Mouse (Mus musculus) stomach, postnatal 0 days (tissue): ENCODE results near the gene Tdrd5. TPM values are rescaled to one million over a fixed set of nuclear protein-coding genes. Genes with fewer than 3 reads are reported as not detected.

Experiments
- ATAC-seq: fragments of 200-750 bp; cut with Nextera tagmentation; 2 replicates; pipeline ENCODE4 v1.8.0; 2017; ENCODE audit not compliant: low FRiP score, low TSS enrichment
- DNase-seq: peaks from one replicate; pipeline ENCODE4 v3.0.0-alpha.2; 2016; ENCODE audit warnings: low spot score
- H3K27ac ChIP-seq: fragments of 300-500 bp; sonication (generic); replicated peaks from 2 replicates; pipeline ENCODE4 v1.5.1; 2014; ENCODE audit warnings: mild to moderate bottlenecking, control low read depth
- H3K27me3 ChIP-seq: fragments of 300-500 bp; sonication (generic); 2 replicates; pipeline ENCODE4 v1.6.1; 2014; ENCODE audit warnings: low read length; ENCODE audit not compliant: control insufficient read depth, insufficient read depth
- H3K36me3 ChIP-seq: fragments of 300-500 bp; sonication (generic); 2 replicates; pipeline ENCODE4 v1.6.1; 2014; ENCODE audit warnings: low read length, mixed read lengths; ENCODE audit not compliant: control insufficient read depth, insufficient read depth
- H3K4me1 ChIP-seq: fragments of 300-500 bp; sonication (generic); replicated peaks from 2 replicates; pipeline ENCODE4 v1.6.1; 2014; ENCODE audit warnings: antibody characterized with exemption; ENCODE audit not compliant: control insufficient read depth, insufficient read depth
- H3K4me2 ChIP-seq: fragments of 300-500 bp; sonication (generic); replicated peaks from 2 replicates; pipeline ENCODE4 v1.6.1; 2014; ENCODE audit warnings: low read depth, mild to moderate bottlenecking, control low read depth, moderate library complexity
- H3K4me3 ChIP-seq: fragments of 300-500 bp; sonication (generic); 2 replicates; pipeline ENCODE4 v1.5.1; 2014; ENCODE audit warnings: low read depth, low read length, control low read depth
- H3K9ac ChIP-seq: fragments of 300-500 bp; sonication (generic); 2 replicates; pipeline ENCODE4 v1.6.1; 2014; ENCODE audit warnings: mild to moderate bottlenecking, low read length, control low read depth, mixed read lengths
- H3K9me3 ChIP-seq: fragments of 300-500 bp; sonication (generic); 2 replicates; pipeline ENCODE4 v1.6.1; 2016; ENCODE audit warnings: low read length; ENCODE audit not compliant: control insufficient read depth
- CTCF ChIP-seq: IDR thresholded peaks from 2 replicates; pipeline ENCODE4 v1.5.1; 2016; ENCODE audit warnings: antibody characterized with exemption, low read depth, mild to moderate bottlenecking, moderate library complexity
- EP300 ChIP-seq: optimal IDR thresholded peaks from 2 replicates; pipeline ENCODE3; 2016; ENCODE audit warnings: antibody characterized with exemption
- WGBS: fragments of 180-500 bp; shearing (Covaris S2); extraction: QIAGEN DNeasy Blood & Tissue Kit; methylation state at CpG from one replicate; pipeline ENCODE4 v1.1.7; 2014; 5-methylcytosine and 5-hydroxymethylcytosine counted together
- polyA plus RNA-seq: library from polyadenylated mRNA; unstranded; fragments of >200 nt; fragmentation: Nextera tagmentation; extraction: Ambion mirVana; gene quantifications from 2 replicates; pipeline ENCODE4 v1.2.1, GENCODE M21; 2015

Tdrd5 gene
- polyA plus RNA-seq, 1 experiment from 2014 or later: 0.13 TPM

DNA sequence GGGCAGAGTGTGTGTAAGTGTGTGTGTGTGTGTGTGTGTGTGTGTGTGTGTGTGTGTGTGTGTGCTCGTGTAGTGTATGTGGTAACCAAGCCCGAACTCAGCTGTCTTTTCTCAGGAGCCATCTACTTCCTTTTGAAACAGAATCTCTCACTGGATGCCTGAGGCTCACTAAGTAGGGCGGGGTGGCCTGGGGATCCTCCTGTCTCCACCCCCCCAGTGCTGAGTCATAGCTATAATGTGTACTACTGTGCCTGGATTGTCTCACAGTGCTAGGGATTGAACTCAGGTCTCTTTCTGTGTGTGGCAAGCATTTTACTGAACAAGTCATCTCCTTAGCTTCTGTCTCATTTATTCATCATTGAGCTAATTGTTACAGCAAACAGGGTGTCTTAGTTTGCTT is 86.1 kb downstream of the Tdrd5 start:
- Histone ChIP-seq H3K9ac (no peak overlapping the region), H3K9me3 (no peaks in the 10 kb centered on the region), H3K4me1 (0 out of 2 replicates have a peak, but pooled peaks cover 2% of the 10 kb centered on the region), H3K36me3 (no peaks in the 10 kb centered on the region), H3K27me3 (no peaks in the 10 kb centered on the region), H3K4me2 (no peak overlapping the region), H3K27ac (no peak overlapping the region), H3K4me3 (no peak overlapping the region)
- WGBS: 38% methylated on average over 3 of the region's 3 CpGs
- no peak for TF ChIP-seq EP300
- TF ChIP-seq CTCF: no peak
- ATAC-seq (peak; percentile 85), DNase-seq (peak; percentile 55)

GRCm38 (mm10) chr1:156216249-156216648 is 87.2 kb downstream of the Tdrd5 start:
- Histone ChIP-seq H3K27ac (no peak overlapping the region), H3K4me1 (0 out of 2 replicates have a peak, but pooled peaks cover 2% of the 10 kb centered on the region), H3K9ac (no peak overlapping the region), H3K27me3 (no peaks in the 10 kb centered on the region), H3K9me3 (no peaks in the 10 kb centered on the region), H3K36me3 (no peaks in the 10 kb centered on the region), H3K4me2 (no peak overlapping the region), H3K4me3 (no peak overlapping the region)
- 80% methylated on average over 4 of the region's 4 CpGs for WGBS
- no peak for TF ChIP-seq CTCF
- TF ChIP-seq EP300: no peak
- ATAC-seq: no peak
- DNase-seq: no peak

- Histone ChIP-seq H3K27ac (no peak overlapping the region), H3K27me3 (no peaks in the 10 kb centered on the region), H3K4me3 (no peak overlapping the region), H3K36me3 (no peaks in the 10 kb centered on the region), H3K4me1 (0 out of 2 replicates have a peak, but pooled peaks cover 2% of the 10 kb centered on the region), H3K9ac (no peak overlapping the region), H3K9me3 (no peaks in the 10 kb centered on the region), H3K4me2 (no peak overlapping the region)
- DNase-seq: no peak
- no peak for TF ChIP-seq EP300
- no peak for TF ChIP-seq CTCF
- WGBS: 80% methylated on average over 8 of the region's 8 CpGs
- no peak for ATAC-seq
Observed at GRCm38 (mm10) chr1:156214651-156215050, 88.8 kb downstream of the Tdrd5 start.

- no peak for ATAC-seq
- TF ChIP-seq EP300 (no peak), CTCF (no peak)
- 89% methylated on average over 5 of the region's 5 CpGs for WGBS
Observed at GRCm38 (mm10) chr1:156212923-156213322, 90.5 kb downstream of the Tdrd5 start.

GRCm38 (mm10) chr1:156211809-156212317 is 91.6 kb downstream of the Tdrd5 start:
- TF ChIP-seq EP300 (no peak), CTCF (no peak)
- 57% methylated on average over 6 of the region's 6 CpGs for WGBS
- ATAC-seq (no peak), DNase-seq (no peak)
- Histone ChIP-seq H3K27ac (no peak overlapping the region), H3K9me3 (no peaks in the 10 kb centered on the region), H3K4me3 (no peak overlapping the region), H3K36me3 (no peaks in the 10 kb centered on the region), H3K4me2 (no peak overlapping the region), H3K27me3 (no peaks in the 10 kb centered on the region), H3K9ac (no peak overlapping the region), H3K4me1 (no peaks in the 10 kb centered on the region)

More at GRCm38 (mm10) chr1:156212923-156213322, 90.5 kb downstream of the Tdrd5 start:
- Histone ChIP-seq H3K4me2 (no peak overlapping the region), H3K36me3 (no peaks in the 10 kb centered on the region), H3K4me1 (0 out of 2 replicates have a peak, but pooled peaks cover 1% of the 10 kb centered on the region), H3K9me3 (no peaks in the 10 kb centered on the region), H3K4me3 (no peak overlapping the region), H3K9ac (no peak overlapping the region), H3K27ac (no peak overlapping the region), H3K27me3 (no peaks in the 10 kb centered on the region)
- DNase-seq: no peak

Other genes starting within 250 kb of the Tdrd5 start
- 1.2 and 1.5 TPM in 2 replicates for gene Fam163a, start 98.6 kb downstream of the Tdrd5 start, polyA plus RNA-seq
- gene Nphs2, start 7.1 kb upstream of the Tdrd5 start, polyA plus RNA-seq: 0.06 TPM in 1 of 2 replicates, not detected in the other
- gene Gm2000, start 62.4 kb upstream of the Tdrd5 start, polyA plus RNA-seq: 670 and 688 TPM in 2 replicates
- 0.07 and 0.24 TPM in 2 replicates for gene Axdnd1, start 117.5 kb upstream of the Tdrd5 start, polyA plus RNA-seq
- 16.2 and 17.6 TPM in 2 replicates for gene Soat1, start 170.7 kb upstream of the Tdrd5 start, polyA plus RNA-seq
- gene Gm10031, start 220.3 kb upstream of the Tdrd5 start, polyA plus RNA-seq: 0.53 and 0.62 TPM in 2 replicates